Mouse (Mus musculus): ENCODE measurements around the gene Gadd45g. TPM values are rescaled to one million over a fixed set of nuclear protein-coding genes. Genes with fewer than 3 reads are reported as not detected.

Gadd45g gene
- total RNA-seq, 2 experiments from 2014 or later: 24.0 to 27.8 TPM

DNA sequence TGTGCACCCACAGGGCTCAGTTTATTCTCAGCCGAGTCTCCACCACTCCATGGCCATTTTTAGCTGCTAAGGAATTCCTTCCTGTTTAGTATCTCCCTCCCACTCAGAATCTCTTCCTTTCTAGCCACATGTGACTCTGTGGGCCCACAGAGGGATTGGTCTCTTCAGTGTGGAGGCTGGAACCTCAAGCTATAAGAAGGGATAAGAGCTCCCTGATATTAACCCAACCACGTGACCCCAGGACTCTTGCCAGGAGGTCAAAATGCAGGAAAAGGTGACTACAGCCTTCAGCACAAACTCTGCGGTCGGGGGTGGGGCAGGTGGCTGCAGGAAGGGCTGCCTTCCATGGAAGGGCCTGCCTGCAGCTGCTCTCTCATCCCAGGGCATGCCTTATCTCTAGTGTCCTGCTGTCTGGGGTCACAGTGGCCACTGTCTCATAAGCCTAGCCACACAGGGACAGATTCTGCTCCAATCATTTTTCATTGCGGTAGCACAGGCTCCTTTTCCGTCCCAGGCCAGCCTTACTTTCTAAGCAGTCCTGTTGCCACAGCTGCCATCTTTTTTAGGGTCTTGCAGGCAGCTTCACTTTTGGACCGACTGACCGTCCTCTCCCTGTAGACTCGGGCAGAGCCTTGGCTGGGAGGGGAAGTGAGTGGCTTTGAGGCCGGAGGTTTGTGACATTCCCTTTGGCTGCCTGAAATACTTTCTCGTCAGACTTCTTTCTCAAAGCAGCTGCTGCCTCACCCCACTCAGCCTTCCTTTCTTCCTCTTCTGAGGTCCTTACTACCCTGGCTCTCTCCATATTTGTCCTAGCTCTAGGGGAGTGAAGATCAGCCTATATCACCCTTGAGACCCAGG is 35.0 kb downstream of the Gadd45g start:
- DNase-seq (ENCODE audit: low spot score in 2 of 2): no peak

- no peak for DNase-seq (ENCODE audit: low spot score in 2 of 2)
Observed at GRCm38 (mm10) chr13:51882218-51882617, 35.7 kb downstream of the Gadd45g start.

DNA sequence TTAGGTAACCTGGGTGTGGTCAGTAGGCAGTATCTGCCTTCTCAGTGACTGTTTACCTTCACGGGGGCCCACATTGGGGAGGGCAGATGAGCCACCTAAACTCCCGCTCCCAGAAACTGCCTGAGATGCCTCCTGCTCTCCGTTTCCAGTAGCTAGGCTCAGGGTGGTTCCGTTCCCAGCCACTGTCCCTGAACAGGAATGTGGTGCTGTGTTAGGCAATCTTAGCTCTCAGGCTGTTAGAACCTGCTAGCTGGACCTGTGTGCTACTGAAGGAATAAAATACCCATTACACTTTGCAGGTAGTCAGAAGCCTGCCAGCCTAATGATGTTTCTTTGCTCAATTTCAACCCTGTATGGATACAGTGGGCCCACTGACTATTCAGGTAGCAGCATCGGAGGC is 37.8 kb downstream of the Gadd45g start:
- DNase-seq (ENCODE audit: low spot score in 2 of 2): no peak

DNA sequence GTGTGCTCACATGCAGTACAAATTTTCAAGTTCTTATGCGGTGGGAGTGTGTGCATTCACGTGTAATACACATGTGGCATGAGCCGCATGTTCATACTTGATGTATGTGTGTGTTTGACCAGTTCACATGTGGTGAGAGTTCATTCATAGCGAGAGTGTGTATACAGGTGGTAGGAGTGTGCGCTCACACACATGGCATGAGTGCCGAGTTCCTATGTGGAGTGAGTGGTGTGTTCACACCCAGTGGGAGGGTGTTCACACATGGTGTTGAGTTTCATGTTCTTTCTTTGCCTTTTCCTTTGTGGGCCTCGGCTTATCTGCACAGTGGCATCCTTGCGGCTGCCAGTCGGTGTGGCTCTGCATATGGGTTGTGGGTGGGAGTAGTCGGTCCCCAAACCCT is 39.1 kb downstream of the Gadd45g start:
- no peak for DNase-seq (ENCODE audit: low spot score in 2 of 2)

DNA sequence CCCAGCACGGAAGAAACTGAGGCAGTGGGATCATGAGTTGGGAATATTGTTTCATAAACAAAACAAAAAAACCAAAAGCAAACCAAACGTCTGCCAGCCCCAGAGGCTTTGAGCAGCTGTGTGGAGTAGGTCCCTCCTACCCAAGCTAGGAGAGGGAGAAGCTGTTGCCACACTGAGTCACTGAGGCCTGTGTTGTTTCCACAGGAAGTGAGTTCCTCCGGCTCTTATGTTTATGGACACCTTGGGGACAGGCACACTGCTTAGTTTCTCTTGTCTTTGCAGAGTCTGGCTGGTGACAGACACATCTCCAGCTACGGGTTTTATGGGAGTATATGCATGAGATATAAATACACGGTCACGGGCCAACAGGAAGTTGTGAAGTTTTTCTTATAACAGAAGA is 39.6 kb downstream of the Gadd45g start:
- DNase-seq (ENCODE audit: low spot score in 2 of 2): no peak

DNA sequence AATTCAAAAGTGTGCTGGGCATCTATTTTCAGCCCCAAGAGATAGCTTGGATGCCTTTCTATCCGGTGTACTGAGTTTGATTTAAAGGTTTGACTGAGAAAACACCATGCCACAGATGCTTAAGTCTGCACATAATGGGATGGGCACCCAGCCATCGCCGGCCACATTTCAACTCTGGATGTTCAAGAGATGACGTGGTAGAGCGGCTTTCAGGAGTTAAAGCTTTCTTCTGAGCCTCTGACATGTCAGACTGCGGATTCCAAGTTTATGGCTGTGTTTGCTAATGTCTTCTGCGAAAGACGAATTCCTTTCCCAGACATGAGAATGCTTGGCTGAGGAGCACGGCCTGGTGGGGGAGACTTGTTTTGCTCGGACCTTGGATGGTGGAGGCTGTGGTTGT is 40.2 kb downstream of the Gadd45g start:
- no peak for DNase-seq (ENCODE audit: low spot score in 2 of 2)

GRCm38 (mm10) chr13:51888426-51888825 is 41.9 kb downstream of the Gadd45g start:
- no peak for DNase-seq (ENCODE audit: low spot score in 2 of 2)

GRCm38 (mm10) chr13:51891825-51892532 is 45.5 kb downstream of the Gadd45g start:
- no peak for DNase-seq (ENCODE audit: low spot score in 2 of 2)

GRCm38 (mm10) chr13:51897579-51897978 is 51.1 kb downstream of the Gadd45g start:
- DNase-seq (ENCODE audit: low spot score in 2 of 2): no peak

Other genes with a start within 250 kb of the Gadd45g start
- 1 to 10 TPM; 4.3 to 4.7 TPM for gene Cks2, start 201.4 kb upstream of the Gadd45g start, total RNA-seq (2021)
- gene Secisbp2, start 195.0 kb upstream of the Gadd45g start, total RNA-seq (2021): 10 to 100 TPM; 16.6 to 18.8 TPM
- 100 to 1,000 TPM; 154 to 165 TPM for gene Sema4d, start 52.9 kb upstream of the Gadd45g start, total RNA-seq (2021)

Data from layer of hippocampus, postnatal 14 days (tissue).